Mouse (Mus musculus) neural tube, embryonic 15.5 days (tissue): ENCODE results near the gene Hes7. TPM values are rescaled to one million over a fixed set of nuclear protein-coding genes. Genes with fewer than 3 reads are reported as not detected.
A peak's percentile ranks its signal among the peaks of the same experiment; 100 is the strongest.

Experiments used
- ATAC-seq: fragments of 200-750 bp; cut with Nextera tagmentation; 2 replicates; pipeline ENCODE4 v1.8.0; 2017; ENCODE audit warnings: mild to moderate bottlenecking, moderate TSS enrichment, moderate library complexity; ENCODE audit not compliant: low FRiP score
- H3K27ac ChIP-seq: fragments of 300-500 bp; sonication (generic); replicated peaks from 2 replicates; pipeline ENCODE4 v1.5.1; 2015; ENCODE audit warnings: mild to moderate bottlenecking, inconsistent platforms
- H3K27me3 ChIP-seq: fragments of 300-500 bp; sonication (generic); replicated peaks from 2 replicates; pipeline ENCODE4 v1.6.1; 2015; ENCODE audit warnings: inconsistent platforms
- H3K36me3 ChIP-seq: fragments of 300-500 bp; sonication (generic); 2 replicates; pipeline ENCODE4 v1.6.1; 2015; ENCODE audit warnings: inconsistent platforms
- H3K4me1 ChIP-seq: fragments of 300-500 bp; sonication (generic); 2 replicates; pipeline ENCODE4 v1.6.1; 2015; ENCODE audit warnings: inconsistent platforms
- H3K4me2 ChIP-seq: fragments of 300-500 bp; sonication (generic); 2 replicates; pipeline ENCODE4 v1.6.1; 2015; ENCODE audit warnings: inconsistent platforms, mild to moderate bottlenecking, moderate library complexity
- H3K4me3 ChIP-seq: fragments of 300-500 bp; sonication (generic); replicated peaks from 2 replicates; pipeline ENCODE4 v1.5.1; 2015; ENCODE audit warnings: mild to moderate bottlenecking, inconsistent platforms
- H3K9ac ChIP-seq: fragments of 300-500 bp; sonication (generic); replicated peaks from 2 replicates; pipeline ENCODE4 v1.6.1; 2015; ENCODE audit warnings: mild to moderate bottlenecking, inconsistent platforms
- H3K9me3 ChIP-seq: fragments of 300-500 bp; sonication (generic); replicated peaks from 2 replicates; pipeline ENCODE4 v1.6.1; 2016; ENCODE audit warnings: inconsistent platforms
- WGBS: fragments of 180-500 bp; shearing (Covaris S2); methylation state at CpG from one replicate; pipeline ENCODE4 v1.1.7; 2015; ENCODE audit warnings: mixed read lengths; 5-methylcytosine and 5-hydroxymethylcytosine counted together
- polyA plus RNA-seq: library from polyadenylated mRNA; unstranded; fragments of >200 nt; fragmentation: Nextera tagmentation; extraction: Ambion mirVana; gene quantifications from 2 replicates; pipeline ENCODE4 v1.2.1, GENCODE M21; 2015

Hes7 gene
- polyA plus RNA-seq, 1 experiment from 2014 or later = 0.68 TPM

DNA sequence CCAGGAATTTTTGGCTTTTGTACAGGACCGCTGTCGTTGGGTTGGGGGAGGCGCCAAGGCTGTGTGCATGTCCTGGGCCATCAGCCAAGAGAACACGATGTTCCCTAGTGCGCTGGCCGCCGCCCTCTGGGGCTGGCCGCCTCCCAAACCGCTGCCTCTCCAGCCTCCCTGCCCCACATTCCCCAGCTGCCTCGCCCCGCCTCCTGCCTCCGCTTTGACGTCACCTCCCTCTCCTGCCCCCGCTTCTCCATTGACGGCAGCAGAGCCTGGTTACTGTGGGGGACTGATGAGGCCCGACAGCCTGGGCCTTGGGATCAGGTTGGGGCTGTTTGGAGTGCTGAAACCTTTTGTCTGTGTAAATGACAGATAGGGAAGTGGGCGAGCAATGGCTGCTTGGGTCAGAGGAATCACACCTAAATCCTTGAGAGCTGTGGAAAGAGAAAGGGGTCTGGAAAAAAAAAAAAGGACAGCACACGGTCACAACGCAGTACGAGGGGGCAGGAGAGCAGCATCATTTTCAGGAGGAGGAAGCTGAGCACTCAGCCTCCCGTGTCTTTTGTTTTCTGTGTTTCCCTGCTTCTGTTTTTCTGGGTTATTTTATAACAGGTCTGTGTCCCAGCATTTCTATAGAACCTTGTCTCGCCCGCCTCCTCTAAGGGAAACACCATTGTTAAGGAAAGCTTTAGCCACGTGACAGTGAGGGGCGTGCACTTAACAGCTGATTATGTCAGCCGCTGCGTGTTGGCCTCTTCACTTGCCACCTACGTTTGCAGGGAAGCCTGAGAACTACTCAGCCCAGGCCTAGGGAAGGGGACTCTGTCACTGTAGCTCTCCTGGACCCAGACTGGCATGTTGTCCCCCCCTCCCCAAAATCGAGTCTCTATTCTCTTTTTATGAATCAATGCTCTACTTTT, 23.0 kb upstream of the Hes7 start:
- peak overlapping the region; percentile 21 for H3K9ac ChIP-seq
- peak overlapping the region; percentile 84 for H3K27ac ChIP-seq
- H3K4me2 ChIP-seq = peak overlapping the region; percentile 95
- peaks cover 70% of the 10 kb centered on the region for H3K4me1 ChIP-seq
- WGBS = 2% methylated on average over 29 of the region's 29 CpGs
- H3K9me3 ChIP-seq = no peaks in the 10 kb centered on the region
- peaks cover 22% of the 10 kb centered on the region for H3K36me3 ChIP-seq
- ATAC-seq = no peak
- H3K4me3 ChIP-seq = peak overlapping the region; percentile 50
- H3K27me3 ChIP-seq = no peaks in the 10 kb centered on the region

DNA sequence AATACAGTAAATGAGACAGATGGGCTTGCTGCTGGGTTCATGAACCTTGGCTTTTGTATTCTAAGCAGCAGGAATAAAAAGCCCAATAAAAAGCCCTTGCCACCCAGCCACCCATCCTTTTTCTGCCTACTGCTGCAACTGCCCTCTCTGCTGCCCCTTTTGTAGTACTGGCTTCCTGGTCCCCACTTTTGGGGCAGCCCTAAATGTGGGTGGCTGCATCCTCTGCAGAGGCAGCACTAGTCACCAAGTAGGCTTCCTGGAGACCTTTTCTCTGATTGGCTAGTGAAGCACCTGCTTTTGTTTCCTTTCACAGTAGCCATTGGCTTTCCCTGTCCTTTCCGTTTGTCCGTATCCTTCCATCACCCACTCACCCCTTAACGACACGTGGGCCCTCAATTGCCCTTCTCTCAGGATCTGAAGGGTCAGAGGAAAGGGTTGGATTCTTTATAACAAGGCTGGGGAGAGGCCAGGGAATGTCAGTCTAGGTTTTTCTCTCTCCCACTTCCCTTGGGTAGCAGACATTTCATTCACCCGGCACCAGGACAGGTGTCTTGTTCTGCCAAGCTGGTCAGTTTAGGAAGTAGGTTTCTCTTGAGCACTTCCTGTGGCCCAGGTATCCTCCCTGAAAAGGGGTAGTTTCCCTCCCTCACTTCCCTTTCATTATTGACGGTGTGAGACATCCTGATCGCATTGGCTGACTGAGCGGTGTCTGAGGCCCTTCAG, 22.0 kb upstream of the Hes7 start:
- no peak for ATAC-seq
- peak overlapping the region; percentile 95 for H3K4me2 ChIP-seq
- H3K9ac ChIP-seq = peak overlapping the region; percentile 72
- H3K9me3 ChIP-seq = no peaks in the 10 kb centered on the region
- peak overlapping the region; percentile 58 for H3K4me3 ChIP-seq
- H3K4me1 ChIP-seq = peaks cover 67% of the 10 kb centered on the region
- H3K27ac ChIP-seq = peak overlapping the region; percentile 84
- H3K36me3 ChIP-seq = peaks cover 24% of the 10 kb centered on the region
- 9% methylated on average over 8 of the region's 8 CpGs for WGBS
- H3K27me3 ChIP-seq = no peaks in the 10 kb centered on the region

DNA sequence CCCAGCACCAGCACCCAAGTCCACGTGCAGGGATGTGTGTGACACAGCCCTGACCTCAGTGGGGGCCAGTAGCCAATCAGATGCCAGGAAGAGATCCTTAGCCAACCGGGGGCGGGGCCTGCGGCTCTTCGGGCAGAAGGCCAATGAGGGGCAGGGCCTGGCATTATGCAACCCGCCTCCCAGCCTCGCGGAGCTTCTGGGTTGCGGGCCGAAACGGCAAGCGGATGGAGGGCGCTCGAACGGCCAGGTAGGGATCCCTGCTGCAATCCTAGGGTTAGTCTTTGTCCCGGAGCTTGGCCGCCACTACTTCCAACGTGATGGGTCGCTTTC, 21.5 kb upstream of the Hes7 start:
- peaks cover 67% of the 10 kb centered on the region for H3K4me1 ChIP-seq
- H3K9me3 ChIP-seq = no peaks in the 10 kb centered on the region
- 0% methylated on average over 19 of the region's 19 CpGs for WGBS
- peak; percentile 15; the same call in 1 of the 2 replicates for ATAC-seq
- peak overlapping the region; percentile 95 for H3K4me2 ChIP-seq
- peaks cover 30% of the 10 kb centered on the region for H3K36me3 ChIP-seq
- peak overlapping the region; percentile 84 for H3K27ac ChIP-seq
- peak overlapping the region; percentile 58 for H3K4me3 ChIP-seq
- no peaks in the 10 kb centered on the region for H3K27me3 ChIP-seq
- H3K9ac ChIP-seq = peak overlapping the region; percentile 72

GRCm38 (mm10) chr11:69099177-69099914, 20.9 kb upstream of the Hes7 start:
- ATAC-seq = no peak
- Histone ChIP-seq H3K4me3 (peak overlapping the region; percentile 58), H3K27me3 (no peaks in the 10 kb centered on the region), H3K9ac (peak overlapping the region; percentile 72), H3K4me2 (peak overlapping the region; percentile 95), H3K4me1 (peaks cover 62% of the 10 kb centered on the region), H3K9me3 (no peaks in the 10 kb centered on the region), H3K36me3 (peaks cover 36% of the 10 kb centered on the region), H3K27ac (peak overlapping the region; percentile 84)
- WGBS = 2% methylated on average over 22 of the region's 22 CpGs

GRCm38 (mm10) chr11:69099915-69100345, 20.3 kb upstream of the Hes7 start:
- Histone ChIP-seq H3K36me3 (peaks cover 41% of the 10 kb centered on the region), H3K4me1 (peaks cover 59% of the 10 kb centered on the region), H3K27ac (peak overlapping the region; percentile 84), H3K4me3 (peak overlapping the region; percentile 58), H3K4me2 (peak overlapping the region; percentile 95), H3K27me3 (no peaks in the 10 kb centered on the region), H3K9me3 (no peaks in the 10 kb centered on the region), H3K9ac (peak overlapping the region; percentile 72)
- peak; percentile 19; the same call in 1 of the 2 replicates for ATAC-seq
- WGBS = under 1% methylated on average over 23 of the region's 23 CpGs

DNA sequence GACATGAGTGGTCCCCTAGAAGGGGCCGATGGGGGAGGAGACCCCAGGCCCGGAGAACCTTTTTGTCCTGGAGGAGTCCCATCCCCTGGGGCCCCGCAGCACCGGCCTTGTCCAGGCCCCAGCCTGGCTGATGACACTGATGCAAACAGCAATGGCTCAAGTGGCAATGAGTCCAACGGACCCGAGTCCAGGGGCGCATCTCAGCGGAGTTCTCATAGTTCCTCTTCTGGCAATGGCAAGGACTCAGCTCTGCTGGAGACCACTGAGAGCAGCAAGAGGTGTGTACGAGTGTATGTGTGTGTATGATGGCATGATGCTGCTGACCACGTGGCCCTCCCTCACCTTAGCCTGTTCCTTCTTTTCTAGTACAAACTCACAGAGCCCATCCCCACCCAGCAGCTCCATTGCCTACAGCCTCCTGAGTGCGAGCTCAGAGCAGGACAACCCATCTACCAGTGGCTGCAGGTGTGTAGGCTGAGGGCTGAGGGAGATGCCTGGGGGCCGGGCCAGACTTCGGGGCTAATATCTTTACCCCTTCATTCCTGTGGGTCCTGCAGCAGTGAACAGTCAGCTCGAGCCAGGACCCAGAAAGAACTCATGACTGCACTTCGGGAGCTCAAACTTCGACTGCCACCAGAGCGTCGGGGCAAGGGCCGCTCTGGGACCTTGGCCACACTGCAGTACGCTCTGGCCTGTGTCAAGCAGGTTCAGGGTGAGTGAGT, 19.4 kb upstream of the Hes7 start:
- ATAC-seq = no peak

GRCm38 (mm10) chr11:69101604-69102402, 18.4 kb upstream of the Hes7 start:
- Histone ChIP-seq H3K27ac (no peak overlapping the region), H3K4me3 (no peak overlapping the region), H3K9me3 (no peaks in the 10 kb centered on the region), H3K27me3 (no peaks in the 10 kb centered on the region), H3K9ac (no peak overlapping the region), H3K4me2 (no peak overlapping the region), H3K36me3 (peaks cover 58% of the 10 kb centered on the region), H3K4me1 (peaks cover 43% of the 10 kb centered on the region)
- WGBS = 92% methylated on average over 21 of the region's 21 CpGs
- no peak for ATAC-seq

More for the DNA sequence above, 19.4 kb upstream of the Hes7 start:
- Histone ChIP-seq H3K4me3 (peak overlapping the region; percentile 58), H3K9ac (peak overlapping the region; percentile 72), H3K4me1 (peaks cover 53% of the 10 kb centered on the region), H3K9me3 (no peaks in the 10 kb centered on the region), H3K27ac (no peak overlapping the region), H3K36me3 (peaks cover 50% of the 10 kb centered on the region), H3K4me2 (peak overlapping the region; percentile 95), H3K27me3 (no peaks in the 10 kb centered on the region)
- 91% methylated on average over 20 of the region's 20 CpGs for WGBS

DNA sequence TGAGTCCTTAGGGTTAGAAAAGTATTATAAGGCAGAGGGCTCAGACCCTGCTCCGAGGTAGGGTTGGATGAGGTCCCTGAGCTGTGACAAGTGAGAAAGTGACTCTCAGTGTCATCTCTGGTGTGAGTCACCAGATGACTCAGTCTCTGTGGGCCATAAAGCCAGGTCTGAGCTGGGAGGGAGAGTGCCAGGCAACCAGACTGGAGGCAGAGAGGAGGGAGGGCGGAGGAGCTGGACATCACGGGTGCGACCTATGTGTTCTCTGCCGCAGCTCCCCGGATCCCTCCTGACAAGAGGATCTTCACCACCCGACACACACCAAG, 17.8 kb upstream of the Hes7 start:
- 95% methylated on average over 7 of the region's 7 CpGs for WGBS
- H3K36me3 ChIP-seq = peaks cover 63% of the 10 kb centered on the region

DNA sequence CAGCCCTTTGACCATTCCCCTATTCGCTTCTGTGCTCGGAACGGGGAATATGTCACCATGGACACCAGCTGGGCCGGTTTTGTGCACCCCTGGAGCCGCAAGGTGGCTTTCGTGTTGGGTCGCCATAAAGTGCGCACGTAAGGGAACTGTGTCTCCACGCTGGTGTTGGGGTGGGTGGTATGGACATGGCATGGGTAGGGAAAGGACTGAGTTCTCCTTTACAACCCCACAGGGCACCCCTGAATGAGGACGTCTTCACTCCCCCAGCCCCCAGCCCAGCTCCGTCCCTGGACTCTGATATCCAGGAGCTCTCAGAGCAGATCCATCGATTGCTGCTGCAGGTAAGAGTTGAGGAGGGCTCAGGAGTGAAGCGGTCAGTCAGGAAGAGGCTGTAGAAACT, 17.1 kb upstream of the Hes7 start:
- 96% methylated on average over 14 of the region's 14 CpGs for WGBS
- H3K36me3 ChIP-seq = peaks cover 71% of the 10 kb centered on the region
- no peak for ATAC-seq

More for the DNA sequence above, 17.8 kb upstream of the Hes7 start:
- no peak overlapping the region for H3K4me2 ChIP-seq
- no peaks in the 10 kb centered on the region for H3K27me3 ChIP-seq
- peaks cover 38% of the 10 kb centered on the region for H3K4me1 ChIP-seq
- H3K9me3 ChIP-seq = no peaks in the 10 kb centered on the region
- ATAC-seq = no peak
- H3K4me3 ChIP-seq = no peak overlapping the region
- H3K27ac ChIP-seq = no peak overlapping the region
- no peak overlapping the region for H3K9ac ChIP-seq

DNA sequence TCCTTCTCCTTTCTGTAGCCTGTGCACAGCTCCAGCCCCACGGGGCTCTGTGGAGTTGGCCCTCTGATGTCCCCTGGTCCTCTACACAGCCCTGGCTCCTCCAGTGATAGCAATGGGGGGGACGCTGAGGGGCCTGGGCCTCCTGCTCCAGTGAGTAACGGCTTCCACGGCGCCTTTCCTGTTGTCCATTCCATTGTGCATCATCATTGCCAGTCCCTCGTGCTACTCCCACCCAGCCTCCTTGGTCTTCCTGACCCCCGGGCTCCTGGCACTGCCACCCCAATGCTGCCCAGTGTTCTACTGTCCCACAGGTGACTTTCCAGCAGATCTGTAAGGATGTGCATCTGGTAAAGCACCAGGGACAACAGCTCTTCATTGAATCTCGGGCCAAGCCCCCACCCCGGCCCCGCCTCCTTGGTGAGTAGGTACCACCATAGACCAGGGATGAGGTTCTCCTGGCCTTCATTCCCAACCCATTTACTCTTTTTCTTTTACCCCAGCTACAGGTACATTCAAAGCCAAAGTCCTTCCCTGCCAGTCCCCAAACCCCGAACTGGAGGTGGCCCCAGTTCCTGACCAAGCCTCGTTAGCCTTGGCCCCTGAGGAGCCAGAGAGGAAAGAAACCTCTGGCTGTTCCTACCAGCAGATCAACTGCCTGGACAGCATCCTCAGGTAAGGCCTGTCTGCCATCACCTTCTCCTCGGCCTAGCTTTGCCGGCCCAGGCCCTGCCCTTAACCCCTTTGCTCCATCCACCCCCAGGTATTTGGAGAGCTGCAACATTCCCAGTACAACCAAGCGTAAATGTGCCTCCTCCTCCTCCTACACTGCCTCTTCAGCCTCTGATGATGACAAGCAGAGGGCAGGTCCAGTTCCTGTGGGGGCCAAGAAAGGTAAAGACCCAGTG, 16.4 kb upstream of the Hes7 start:
- Histone ChIP-seq H3K36me3 (peaks cover 77% of the 10 kb centered on the region), H3K9me3 (no peaks in the 10 kb centered on the region), H3K27ac (no peak overlapping the region), H3K4me2 (no peak overlapping the region), H3K4me1 (peaks cover 24% of the 10 kb centered on the region), H3K27me3 (no peaks in the 10 kb centered on the region), H3K4me3 (no peak overlapping the region), H3K9ac (0 out of 2 replicates have a peak overlapping the region, but pooled peaks have one; percentile 7)
- WGBS = 91% methylated on average over 15 of the region's 15 CpGs
- no peak for ATAC-seq

More for the DNA sequence above, 17.1 kb upstream of the Hes7 start:
- H3K27me3 ChIP-seq = no peaks in the 10 kb centered on the region
- H3K4me1 ChIP-seq = peaks cover 30% of the 10 kb centered on the region
- H3K9ac ChIP-seq = 0 out of 2 replicates have a peak overlapping the region, but pooled peaks have one; percentile 7
- no peaks in the 10 kb centered on the region for H3K9me3 ChIP-seq
- H3K4me2 ChIP-seq = no peak overlapping the region
- H3K27ac ChIP-seq = no peak overlapping the region
- H3K4me3 ChIP-seq = no peak overlapping the region
